Mouse (Mus musculus): ENCODE measurements around the gene Nisch.

Gene Nisch

GRCm38 (mm10) chr14:31130236-31131220 lies 86.2 kb downstream of the Nisch start, which contains the start of gene Nt5dc2:
Nt5dc2 (plus strand) TSS chr14:31131053.
- peak; percentile 89 to 90 for DNase-seq (ENCODE audit: low spot score in 2 of 2)

GRCm38 (mm10) chr14:31129326-31130235 lies 87.2 kb downstream of the Nisch start:
- peak in 1 of 2 experiments; percentile 38 for DNase-seq (ENCODE audit: low spot score in 2 of 2)

- DNase-seq (ENCODE audit: low spot score in 2 of 2): peak; percentile 99
Observed at GRCm38 (mm10) chr14:31128826-31129219, 87.9 kb downstream of the Nisch start, which contains the start of gene Smim4. Smim4 (minus strand) TSS chr14:31128956.

- DNase-seq (ENCODE audit: low spot score in 2 of 2): peak; percentile 55 to 56
Observed at GRCm38 (mm10) chr14:31128101-31128825, 88.5 kb downstream of the Nisch start.

GRCm38 (mm10) chr14:31126826-31127225 lies 89.9 kb downstream of the Nisch start:
- DNase-seq (ENCODE audit: low spot score in 2 of 2): peak in 1 of 2 experiments; percentile 20

GRCm38 (mm10) chr14:31125106-31126075 lies 91.4 kb downstream of the Nisch start:
- no peak for DNase-seq (ENCODE audit: low spot score in 2 of 2)
